Mouse (Mus musculus): Measurements from ENCODE around the gene Slc25a33. TPM values are rescaled to one million over a fixed set of nuclear protein-coding genes. Genes with fewer than 3 reads are reported as not detected.

The Slc25a33 gene
- polyA plus RNA-seq, 1 experiment from 2014 or later = 20.3 TPM

- WGBS = 73% methylated on average over 8 of the region's 8 CpGs
- no peak overlapping the region for H3K27ac ChIP-seq
- H3K4me1 ChIP-seq (replicated peaks) = peaks cover 68% of the 10 kb centered on the region
- H3K27me3 ChIP-seq (ENCODE audit: insufficient read depth, poor library complexity, severe bottlenecking) = no peaks in the 10 kb centered on the region
- no peaks in the 10 kb centered on the region for H3K9me3 ChIP-seq
- H3K36me3 ChIP-seq = peaks cover 81% of the 10 kb centered on the region
- no peak for DNase-seq (ENCODE audit: low spot score)
- H3K4me3 ChIP-seq = no peak overlapping the region
These were observed 45.3 kb downstream of the Slc25a33 start for GRCm38 (mm10) chr4:149728810-149729209.

DNA sequence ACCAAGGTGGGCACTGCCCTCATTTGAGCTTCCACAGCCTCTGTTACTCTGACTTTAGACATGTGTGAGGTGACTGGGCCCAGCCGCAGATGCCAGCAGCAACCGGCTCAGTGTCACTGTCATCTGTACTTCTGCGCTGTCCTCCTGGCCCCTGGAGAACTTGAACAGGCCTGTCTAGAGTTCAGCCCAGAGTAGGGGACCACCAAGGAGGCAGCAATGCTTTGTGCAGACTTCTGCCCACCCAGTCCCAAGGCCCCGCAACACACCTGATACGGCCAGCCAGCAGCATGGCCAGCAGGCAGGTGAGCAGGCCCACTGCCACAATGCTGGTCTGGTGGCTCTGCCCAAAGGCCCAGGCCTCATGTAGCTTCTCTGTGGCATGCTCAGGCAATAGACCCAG, 46.4 kb downstream of the Slc25a33 start:
- 0 out of 2 replicates have a peak overlapping the region, but pooled peaks have one; percentile 12 for H3K27ac ChIP-seq

DNA sequence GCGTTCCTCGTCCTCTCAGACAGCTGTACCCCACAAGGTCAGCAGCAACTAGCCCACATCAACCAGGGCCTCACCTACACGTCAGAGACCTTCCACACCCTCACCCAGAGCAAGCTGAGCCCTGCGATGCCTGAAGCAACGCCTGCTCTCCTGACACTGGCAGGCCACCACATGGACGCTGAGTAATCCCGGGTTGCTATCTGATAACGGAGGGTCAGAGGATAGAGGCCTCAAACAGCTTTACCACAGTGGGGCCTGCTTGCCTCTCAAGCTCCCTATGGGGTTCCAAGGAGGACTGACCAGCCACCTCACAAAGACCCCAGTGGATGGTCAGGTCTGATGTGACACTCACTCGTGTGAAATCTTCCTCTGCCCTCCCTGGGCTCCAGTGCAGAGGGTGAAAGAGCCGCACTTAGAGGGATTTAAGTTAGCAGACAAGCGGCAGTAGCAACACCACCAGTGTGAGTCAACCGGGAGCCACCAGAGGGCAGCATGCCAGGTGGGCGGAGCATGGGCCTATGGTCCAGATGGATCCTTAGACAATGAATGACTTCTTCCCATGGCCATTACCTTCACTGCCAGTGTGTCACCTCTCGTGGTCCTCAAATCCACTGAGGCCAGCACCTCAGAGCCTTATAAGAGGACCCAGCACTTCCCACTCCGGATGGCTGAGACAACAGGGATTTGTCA, 48.3 kb downstream of the Slc25a33 start:
- H3K4me1 ChIP-seq (replicated peaks) = peaks cover 56% of the 10 kb centered on the region
- H3K4me3 ChIP-seq = no peak overlapping the region
- peak; percentile 67 for DNase-seq (ENCODE audit: low spot score)
- H3K9me3 ChIP-seq = no peaks in the 10 kb centered on the region
- peak overlapping the region; percentile 50; the same call in 1 of the 2 replicates for H3K27ac ChIP-seq
- H3K36me3 ChIP-seq = peaks cover 99% of the 10 kb centered on the region
- H3K27me3 ChIP-seq (ENCODE audit: insufficient read depth, poor library complexity, severe bottlenecking) = no peaks in the 10 kb centered on the region
- WGBS = 74% methylated on average over 15 of the region's 15 CpGs

More for the DNA sequence above, 46.4 kb downstream of the Slc25a33 start:
- Histone ChIP-seq H3K4me1 (replicated peaks) (peaks cover 64% of the 10 kb centered on the region), H3K36me3 (peaks cover 92% of the 10 kb centered on the region), H3K27me3 (ENCODE audit: insufficient read depth, poor library complexity, severe bottlenecking) (no peaks in the 10 kb centered on the region), H3K9me3 (no peaks in the 10 kb centered on the region), H3K4me3 (peak overlapping the region; percentile 7; the same call in 1 of the 2 replicates)
- 98% methylated on average over 5 of the region's 5 CpGs for WGBS
- no peak for DNase-seq (ENCODE audit: low spot score)

DNA sequence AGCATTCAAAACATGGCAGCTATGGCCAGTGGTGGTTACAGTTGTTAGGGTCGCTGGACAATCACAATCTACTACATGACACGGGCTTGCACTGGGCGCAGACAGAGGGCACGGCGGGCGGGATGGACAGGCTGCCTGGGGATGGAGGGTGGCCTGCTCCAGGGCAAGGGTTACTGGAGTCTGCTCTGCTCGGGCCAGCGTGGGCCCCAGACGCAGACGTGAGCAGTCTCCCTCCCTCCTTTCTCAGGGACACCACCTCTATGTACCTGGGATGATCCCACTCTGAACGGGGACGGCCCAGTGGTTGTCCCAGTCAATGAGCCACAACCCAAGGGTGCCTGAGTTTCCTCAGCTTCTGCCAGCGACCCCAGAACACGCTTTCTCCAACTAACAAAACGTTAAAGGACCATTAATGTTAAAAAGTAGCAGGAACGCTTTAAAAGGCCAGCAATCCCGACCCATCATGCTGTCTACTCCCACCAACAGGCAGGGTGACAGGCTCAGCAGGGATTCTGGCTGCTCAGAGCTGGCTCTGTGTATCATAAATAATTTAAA, 49.1 kb downstream of the Slc25a33 start:
- Histone ChIP-seq H3K4me1 (replicated peaks) (peaks cover 54% of the 10 kb centered on the region), H3K9me3 (no peaks in the 10 kb centered on the region), H3K27ac (no peak overlapping the region; the same call in 1 of the 2 replicates), H3K27me3 (ENCODE audit: insufficient read depth, poor library complexity, severe bottlenecking) (no peaks in the 10 kb centered on the region), H3K36me3 (peaks cover 100% of the 10 kb centered on the region), H3K4me3 (no peak overlapping the region)
- WGBS = 92% methylated on average over 17 of the region's 17 CpGs
- no peak for DNase-seq (ENCODE audit: low spot score)

DNA sequence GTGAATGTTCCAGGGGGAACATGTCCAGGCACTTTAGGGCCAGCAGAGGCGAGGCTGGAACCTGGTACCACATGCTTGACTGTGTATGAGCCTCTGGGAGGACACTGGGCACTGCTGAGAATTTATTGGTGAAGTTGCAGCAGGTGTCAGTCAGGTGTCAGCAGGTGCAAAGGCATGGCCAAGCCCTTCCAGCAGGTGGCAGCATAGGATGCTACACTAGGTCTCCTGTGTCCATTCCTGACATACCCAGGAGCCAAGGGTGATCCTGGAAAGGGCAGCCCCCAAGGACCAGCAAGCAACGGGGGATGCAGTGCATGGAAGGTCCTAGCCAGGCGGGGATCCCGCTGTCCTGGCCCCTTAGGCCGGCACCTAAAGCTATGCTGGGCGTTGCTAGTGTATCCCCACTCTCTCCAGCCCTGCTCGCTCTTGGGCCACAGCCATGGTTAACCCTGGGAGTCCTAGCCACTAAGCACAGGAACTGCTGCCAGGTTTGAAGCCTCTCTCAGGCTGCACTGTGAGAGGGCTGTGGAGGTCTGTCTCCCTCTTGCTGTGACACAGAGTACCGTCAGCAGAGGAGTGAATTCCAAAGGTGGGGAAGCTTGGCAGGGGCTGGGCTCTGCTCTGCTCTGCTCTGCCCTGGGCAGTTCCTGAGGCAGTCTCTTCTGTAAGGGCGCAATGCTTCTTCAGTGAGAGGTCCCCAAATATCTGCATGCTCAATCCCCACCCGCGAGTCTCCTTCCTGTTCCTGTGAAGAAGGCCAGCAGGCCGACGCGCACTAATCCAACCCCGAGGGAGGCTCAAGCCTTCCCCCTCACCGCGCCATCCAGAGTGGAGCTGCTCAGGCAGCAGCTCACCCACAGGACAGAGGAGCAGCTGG, 50.0 kb downstream of the Slc25a33 start:
- Histone ChIP-seq H3K27me3 (ENCODE audit: insufficient read depth, poor library complexity, severe bottlenecking) (no peaks in the 10 kb centered on the region), H3K27ac (peak overlapping the region; percentile 36; the same call in 1 of the 2 replicates), H3K36me3 (peaks cover 100% of the 10 kb centered on the region), H3K9me3 (no peaks in the 10 kb centered on the region), H3K4me1 (replicated peaks) (peaks cover 50% of the 10 kb centered on the region), H3K4me3 (no peak overlapping the region)
- 82% methylated on average over 17 of the region's 17 CpGs for WGBS
- peak; percentile 36 for DNase-seq (ENCODE audit: low spot score)

- Histone ChIP-seq H3K4me1 (replicated peaks) (peaks cover 46% of the 10 kb centered on the region), H3K36me3 (peaks cover 100% of the 10 kb centered on the region), H3K27me3 (ENCODE audit: insufficient read depth, poor library complexity, severe bottlenecking) (no peaks in the 10 kb centered on the region), H3K4me3 (no peak overlapping the region), H3K27ac (no peak overlapping the region), H3K9me3 (no peaks in the 10 kb centered on the region)
- 85% methylated on average over 12 of the region's 12 CpGs for WGBS
- DNase-seq (ENCODE audit: low spot score) = no peak
These were observed 51.1 kb downstream of the Slc25a33 start for GRCm38 (mm10) chr4:149723021-149723390.

DNA sequence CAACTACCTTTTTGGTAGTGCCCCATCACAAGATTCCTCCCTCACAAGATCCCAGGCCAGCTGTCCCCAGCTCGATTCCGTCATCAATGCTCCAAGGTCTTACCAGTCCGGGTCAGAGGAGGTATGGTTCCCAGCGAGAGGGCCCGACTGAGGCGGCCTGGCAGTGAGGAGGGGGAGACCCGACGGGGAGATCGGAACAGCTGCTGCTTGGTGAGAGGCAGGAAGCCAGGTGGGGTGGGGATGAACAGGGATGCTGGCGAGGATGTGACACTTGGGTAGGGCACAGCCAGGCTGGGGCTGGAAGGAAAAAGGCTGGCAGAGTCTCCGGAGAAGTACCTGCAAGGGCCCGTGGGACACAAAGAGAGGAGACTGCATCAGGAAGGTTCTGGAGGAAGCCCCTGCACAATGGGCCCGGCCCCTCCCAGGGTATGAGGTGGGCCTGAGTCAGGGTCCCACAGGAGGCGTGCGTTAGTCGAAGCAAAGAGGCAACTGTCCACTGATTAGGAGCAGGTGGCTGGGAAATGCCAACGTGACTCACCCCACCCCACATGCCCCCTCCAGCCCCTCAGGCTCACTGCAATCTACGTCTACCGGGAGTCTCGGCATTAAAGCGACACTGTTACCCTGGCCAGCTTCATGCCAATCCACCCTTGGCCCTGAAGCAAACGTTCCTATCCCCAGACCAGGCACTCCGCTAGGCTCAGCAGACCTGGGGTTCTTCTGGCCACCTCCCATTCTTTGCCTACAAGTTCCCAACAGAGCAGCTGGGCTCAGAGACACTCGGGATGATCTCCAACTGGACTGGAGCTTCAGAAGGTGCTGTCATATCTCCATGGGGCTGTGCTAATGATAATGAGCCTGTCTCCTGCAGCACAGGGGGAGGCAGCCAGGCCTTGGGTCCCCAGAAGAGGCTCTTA, 51.7 kb downstream of the Slc25a33 start:
- no peak for DNase-seq (ENCODE audit: low spot score)
- Histone ChIP-seq H3K27me3 (ENCODE audit: insufficient read depth, poor library complexity, severe bottlenecking) (no peaks in the 10 kb centered on the region), H3K36me3 (peaks cover 100% of the 10 kb centered on the region), H3K4me1 (replicated peaks) (peaks cover 41% of the 10 kb centered on the region), H3K9me3 (no peaks in the 10 kb centered on the region), H3K4me3 (no peak overlapping the region), H3K27ac (peak overlapping the region; percentile 24)
- 92% methylated on average over 24 of the region's 24 CpGs for WGBS

DNA sequence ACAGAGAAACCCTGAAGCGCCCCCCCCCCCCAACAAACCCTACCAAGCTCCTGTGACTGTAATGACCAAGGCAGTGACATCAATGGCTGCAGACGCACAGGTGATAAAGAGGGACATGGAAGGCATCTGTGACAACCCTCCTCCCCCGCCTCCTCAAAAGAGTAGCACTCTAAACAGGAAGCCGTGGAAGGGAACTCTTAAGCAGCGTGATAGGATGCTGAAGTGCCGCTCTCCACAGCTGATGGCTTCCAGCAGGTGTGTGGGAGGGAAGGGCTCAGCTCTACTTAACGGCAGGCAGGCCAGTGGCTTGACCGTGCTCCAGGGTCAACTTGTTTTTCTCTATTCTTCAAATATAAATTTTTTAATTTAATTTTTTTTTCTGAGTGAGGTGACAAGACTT, 52.9 kb downstream of the Slc25a33 start:
- H3K9me3 ChIP-seq = no peaks in the 10 kb centered on the region
- H3K27me3 ChIP-seq (ENCODE audit: insufficient read depth, poor library complexity, severe bottlenecking) = no peaks in the 10 kb centered on the region
- H3K36me3 ChIP-seq = peaks cover 100% of the 10 kb centered on the region
- no peak overlapping the region for H3K4me3 ChIP-seq
- no peak for DNase-seq (ENCODE audit: low spot score)
- 90% methylated on average over 8 of the region's 8 CpGs for WGBS
- peaks cover 32% of the 10 kb centered on the region for H3K4me1 ChIP-seq (replicated peaks)
- no peak overlapping the region for H3K27ac ChIP-seq

GRCm38 (mm10) chr4:149719686-149720085, 54.4 kb downstream of the Slc25a33 start:
- no peak for DNase-seq (ENCODE audit: low spot score)
- Histone ChIP-seq H3K36me3 (peaks cover 100% of the 10 kb centered on the region), H3K9me3 (no peaks in the 10 kb centered on the region), H3K4me3 (no peak overlapping the region), H3K4me1 (replicated peaks) (peaks cover 24% of the 10 kb centered on the region), H3K27ac (no peak overlapping the region), H3K27me3 (ENCODE audit: insufficient read depth, poor library complexity, severe bottlenecking) (no peaks in the 10 kb centered on the region)
- WGBS = 82% methylated on average over 6 of the region's 6 CpGs

- no peak overlapping the region for H3K4me3 ChIP-seq
- H3K4me1 ChIP-seq (replicated peaks) = peaks cover 21% of the 10 kb centered on the region
- H3K27ac ChIP-seq = 0 out of 2 replicates have a peak overlapping the region, but pooled peaks have one; percentile 35
- no peaks in the 10 kb centered on the region for H3K27me3 ChIP-seq (ENCODE audit: insufficient read depth, poor library complexity, severe bottlenecking)
- WGBS = 79% methylated on average over 3 of the region's 3 CpGs
- no peaks in the 10 kb centered on the region for H3K9me3 ChIP-seq
- DNase-seq (ENCODE audit: low spot score) = no peak
- peaks cover 53% of the 10 kb centered on the region for H3K36me3 ChIP-seq
These were observed 59.5 kb downstream of the Slc25a33 start for GRCm38 (mm10) chr4:149714542-149714941.

DNA sequence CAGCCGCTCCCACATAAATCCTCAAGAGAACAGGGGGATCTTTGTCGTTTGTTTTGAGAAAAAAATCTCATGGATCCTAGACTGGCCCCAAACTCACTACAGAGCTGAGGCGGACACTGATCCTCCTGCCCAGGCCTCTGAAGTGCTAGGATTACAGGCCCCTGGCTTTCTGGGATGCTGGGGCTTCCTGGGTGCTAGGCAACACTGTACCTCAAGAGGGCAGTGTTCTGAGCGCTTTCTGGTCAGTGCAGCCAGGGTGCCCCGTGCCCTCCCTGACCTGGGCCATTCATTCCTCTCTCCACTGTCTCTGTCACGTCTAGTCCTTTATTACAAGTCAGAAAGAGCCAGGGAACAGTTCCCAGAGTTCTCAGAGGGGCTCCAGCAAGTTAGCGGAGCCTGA, 62.1 kb downstream of the Slc25a33 start:
- 20% methylated on average over 7 of the region's 7 CpGs for WGBS
- peak overlapping the region; percentile 75 for H3K27ac ChIP-seq

DNA sequence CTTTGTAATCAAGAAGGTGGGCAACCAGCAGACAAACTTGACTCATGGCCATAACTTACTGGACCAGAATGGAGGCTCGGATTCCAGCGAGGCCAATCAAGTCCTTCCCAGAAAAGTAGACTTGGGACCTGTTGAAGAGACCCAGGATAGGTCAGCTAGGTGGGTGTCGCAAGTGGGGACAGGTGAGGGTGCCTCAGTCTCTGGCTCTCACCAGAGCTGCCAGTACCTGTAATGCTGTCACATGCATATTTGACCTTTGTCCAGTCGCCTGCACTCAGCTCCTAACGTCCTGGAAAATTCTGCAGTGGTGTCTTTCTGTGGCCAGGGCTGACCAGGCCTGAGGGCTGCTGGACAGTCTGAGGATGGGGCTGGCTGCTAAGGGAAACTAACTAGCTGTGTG, 62.6 kb downstream of the Slc25a33 start:
- no peaks in the 10 kb centered on the region for H3K9me3 ChIP-seq

More for the DNA sequence above, 62.1 kb downstream of the Slc25a33 start:
- no peaks in the 10 kb centered on the region for H3K27me3 ChIP-seq (ENCODE audit: insufficient read depth, poor library complexity, severe bottlenecking)
- no peaks in the 10 kb centered on the region for H3K9me3 ChIP-seq
- peaks cover 27% of the 10 kb centered on the region for H3K36me3 ChIP-seq
- peaks cover 21% of the 10 kb centered on the region for H3K4me1 ChIP-seq (replicated peaks)
- DNase-seq (ENCODE audit: low spot score) = peak; percentile 83
- no peak overlapping the region for H3K4me3 ChIP-seq

More for the DNA sequence above, 62.6 kb downstream of the Slc25a33 start:
- H3K36me3 ChIP-seq = peaks cover 22% of the 10 kb centered on the region
- H3K27ac ChIP-seq = peak overlapping the region; percentile 75
- no peaks in the 10 kb centered on the region for H3K27me3 ChIP-seq (ENCODE audit: insufficient read depth, poor library complexity, severe bottlenecking)
- WGBS = 92% methylated on average over 5 of the region's 5 CpGs
- no peak overlapping the region for H3K4me3 ChIP-seq
- peaks cover 21% of the 10 kb centered on the region for H3K4me1 ChIP-seq (replicated peaks)
- no peak for DNase-seq (ENCODE audit: low spot score)
